Mouse (Mus musculus): ENCODE data around the gene Ep300.

DNA sequence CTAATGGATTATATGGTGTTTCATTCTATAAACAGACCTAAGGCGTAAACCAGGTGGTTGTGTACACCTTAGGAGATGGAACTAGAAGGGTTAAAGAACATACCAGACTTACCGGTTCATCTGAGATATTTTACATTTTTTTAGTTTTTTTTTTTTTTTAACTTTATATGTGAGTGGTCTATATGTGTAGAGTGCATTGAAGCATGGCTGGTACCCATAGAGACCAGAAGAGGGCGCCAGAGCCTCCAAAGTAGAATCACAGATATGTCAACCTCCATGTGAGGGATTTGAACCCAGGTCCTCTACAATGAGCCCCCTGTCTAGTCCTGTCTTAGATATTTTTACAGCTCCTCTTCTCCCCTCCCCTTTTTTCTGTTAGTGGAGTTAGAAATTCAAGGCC is 112.7 kb downstream of the Ep300 start:
- no peak for TF ChIP-seq MAFK (IDR thresholded peaks at IDR 0.05; ENCODE audit: insufficient read depth, low read depth, low read length)
- TF ChIP-seq HCFC1 (IDR thresholded peaks at IDR 0.05; ENCODE audit: borderline replicate concordance, insufficient read depth, low read length), result no peak
- TF ChIP-seq ZC3H11A (IDR thresholded peaks at IDR 0.05; ENCODE audit: borderline replicate concordance, low read depth, low read length), result 0 out of 2 replicates have a peak, but pooled peaks have one; percentile 7

All from ES-E14 (cell line).